Mouse (Mus musculus): ENCODE results near the gene Rsph3b.
"Not testable (repeated sequence)": the region's sequence is repeated elsewhere in the genome, so short reads cannot be mapped to it uniquely, and the experiment has no call there.

Gene Rsph3b

DNA sequence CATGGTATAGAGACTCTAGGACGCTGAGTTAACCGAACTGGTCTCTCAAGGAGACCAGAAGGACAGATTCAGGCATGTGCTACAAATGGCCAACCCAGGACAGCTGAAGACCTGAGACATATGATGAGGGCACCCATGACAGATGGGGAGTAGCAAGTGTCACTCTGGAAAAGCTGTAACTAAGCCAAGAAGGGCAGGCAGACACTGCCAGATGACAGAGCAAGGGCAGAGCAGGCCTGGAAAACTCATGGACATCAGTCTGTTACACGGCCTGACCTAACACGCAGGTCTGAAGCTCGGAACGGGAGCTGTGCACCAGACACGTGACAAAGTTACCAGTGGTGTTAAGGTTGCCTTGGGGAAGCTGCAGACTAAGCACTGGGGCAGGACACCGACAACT lies 10.4 kb upstream of the Rsph3b start:
- DNase-seq (ENCODE audit: low spot score) = not testable (repeated sequence)

DNA sequence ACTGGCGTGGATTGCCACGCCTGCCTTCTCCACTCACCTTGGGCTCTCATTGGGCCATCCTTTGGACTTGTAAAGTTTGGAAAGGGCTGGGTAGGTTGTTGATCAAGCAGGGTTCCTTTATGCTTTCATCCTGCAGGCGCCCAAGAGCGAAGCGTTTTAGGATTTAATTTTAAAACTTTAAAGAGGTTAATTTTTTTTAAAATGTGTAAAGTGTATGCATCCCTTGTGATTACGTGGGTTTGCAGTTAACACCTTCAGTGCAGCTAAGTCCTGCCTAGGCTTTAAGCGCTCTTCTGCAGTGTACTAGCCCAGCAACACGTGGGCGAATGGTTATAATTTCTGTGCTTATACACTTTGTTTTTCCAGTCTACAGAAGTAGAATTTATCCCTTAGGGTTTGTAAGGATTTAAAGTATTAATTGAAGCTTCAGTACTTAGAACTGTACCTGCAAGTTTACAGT lies 317 bp upstream of the Rsph3b start:
- DNase-seq (ENCODE audit: low spot score) = not testable (repeated sequence)

DNA sequence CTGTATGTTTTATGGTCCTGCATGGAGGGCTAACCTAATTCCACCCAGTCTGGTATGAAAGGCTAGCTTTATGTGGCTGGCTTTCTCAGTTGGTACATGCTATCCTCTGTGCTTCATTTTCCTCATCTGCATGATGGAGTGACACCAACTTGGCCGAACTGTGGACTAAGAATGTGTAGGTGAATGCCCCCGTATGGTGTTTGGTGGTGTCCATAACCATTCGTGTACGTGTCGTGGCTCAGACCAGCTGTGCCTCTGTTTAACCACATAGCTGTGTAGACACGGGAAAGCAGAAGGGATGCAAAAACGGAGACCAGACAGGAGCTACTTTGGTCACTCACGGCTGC lies 872 bp downstream of the Rsph3b start:
- not testable (repeated sequence) for DNase-seq (ENCODE audit: low spot score)

DNA sequence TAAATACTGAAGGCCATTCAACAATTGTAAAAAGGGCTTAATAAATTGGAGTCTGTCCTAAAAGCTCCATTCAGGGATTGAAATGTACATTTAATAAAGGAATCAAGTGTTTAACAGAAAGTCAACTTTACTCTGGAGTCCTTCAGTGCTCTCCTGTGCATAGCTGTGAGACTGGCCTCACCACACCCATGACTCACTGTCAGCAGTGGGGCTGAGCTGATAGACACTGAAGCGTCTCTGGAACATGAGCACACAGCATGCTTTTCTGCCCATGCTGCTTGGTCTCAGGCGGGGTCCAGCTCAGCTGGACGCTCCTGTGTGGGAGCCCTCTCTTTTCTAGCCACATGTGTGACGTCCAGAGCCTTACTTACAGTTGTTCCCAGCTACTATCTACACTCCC lies 5.9 kb downstream of the Rsph3b start:
- DNase-seq (ENCODE audit: low spot score) = not testable (repeated sequence)

DNA sequence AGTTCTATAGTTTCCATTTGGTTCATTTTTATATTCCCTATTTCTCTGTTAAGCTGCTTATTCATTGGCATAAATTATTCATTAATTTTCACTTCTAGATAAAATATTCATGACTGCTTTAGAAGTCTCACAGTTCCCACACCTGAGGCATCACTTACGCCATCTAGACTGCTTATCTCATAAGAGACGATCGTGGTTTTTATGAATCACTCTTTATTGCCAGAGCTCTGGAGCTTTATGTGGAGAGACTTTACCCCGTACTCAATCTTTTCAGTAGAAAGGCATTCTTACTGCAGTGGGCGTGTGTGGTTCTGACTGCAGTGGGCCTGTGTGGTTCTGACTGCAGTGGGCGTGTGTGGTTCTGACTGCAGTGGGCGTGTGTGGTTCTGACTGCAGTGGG lies 16.9 kb downstream of the Rsph3b start:
- DNase-seq (ENCODE audit: low spot score) = not testable (repeated sequence)

DNA sequence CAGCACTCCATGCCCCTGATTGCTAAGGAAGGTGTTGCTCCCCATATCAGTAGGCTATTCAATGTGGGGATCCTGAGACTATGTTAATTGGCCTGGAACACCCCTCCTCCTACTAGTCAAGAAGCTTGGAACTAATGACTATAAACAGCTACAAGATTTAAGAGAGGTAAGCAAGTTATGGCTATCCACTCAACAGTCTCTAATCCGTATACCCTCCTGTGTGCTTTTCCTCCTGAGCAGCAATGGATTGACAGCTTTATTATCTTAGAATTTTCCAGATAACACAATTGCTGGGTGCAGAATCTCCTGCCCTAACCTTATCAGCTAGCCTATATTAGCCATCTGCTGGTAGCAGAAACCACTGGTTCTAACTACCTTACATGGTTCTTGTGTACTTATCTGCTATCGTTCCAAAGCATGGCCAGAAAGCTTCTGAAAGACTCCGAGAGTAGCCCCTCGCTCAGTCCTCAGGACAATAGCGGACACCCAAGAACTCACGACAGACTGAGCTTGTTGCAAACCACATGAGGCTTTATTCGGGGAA lies 28.1 kb downstream of the Rsph3b start:
- DNase-seq (ENCODE audit: low spot score) = not testable (repeated sequence)

DNA sequence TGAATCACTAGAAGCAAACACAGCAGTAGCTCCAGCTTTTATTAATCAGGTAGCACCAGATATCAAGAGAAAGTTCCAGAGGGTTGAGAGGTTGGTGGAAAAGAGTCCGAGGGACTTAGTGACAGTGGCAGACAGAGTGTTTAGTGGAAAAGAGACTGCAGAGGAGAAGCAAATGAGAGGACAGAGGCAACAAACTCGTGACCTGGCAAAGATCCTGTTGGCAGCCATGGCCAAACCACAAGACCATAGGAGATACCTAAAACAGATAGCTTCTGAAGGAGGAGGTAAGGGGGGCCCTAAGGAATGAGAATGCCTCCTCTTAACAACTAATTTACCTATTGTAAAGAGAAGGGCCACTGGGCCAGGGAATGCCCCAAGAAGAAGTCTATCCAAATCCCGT lies 29.1 kb downstream of the Rsph3b start:
- DNase-seq (ENCODE audit: low spot score) = not testable (repeated sequence)

DNA sequence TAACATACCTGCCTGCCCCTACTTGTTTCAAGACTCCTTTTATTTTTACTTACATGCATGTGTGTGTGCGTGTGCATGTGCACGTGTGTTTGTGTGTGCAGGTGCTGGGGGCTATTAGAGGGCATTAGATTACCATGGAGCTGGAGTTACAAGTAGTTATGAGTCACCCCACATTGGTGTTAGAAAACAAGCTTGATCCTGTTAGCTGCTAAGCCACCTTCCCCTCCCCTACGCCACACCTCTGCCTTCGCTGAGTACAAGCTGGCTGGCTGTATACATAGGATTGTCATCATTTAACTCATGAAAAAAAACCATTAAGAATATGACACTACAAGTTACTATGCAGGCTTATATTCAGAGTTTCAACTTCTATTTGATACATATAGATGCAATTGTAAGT lies 33.2 kb downstream of the Rsph3b start:
- DNase-seq (ENCODE audit: low spot score) = not testable (repeated sequence)

DNA sequence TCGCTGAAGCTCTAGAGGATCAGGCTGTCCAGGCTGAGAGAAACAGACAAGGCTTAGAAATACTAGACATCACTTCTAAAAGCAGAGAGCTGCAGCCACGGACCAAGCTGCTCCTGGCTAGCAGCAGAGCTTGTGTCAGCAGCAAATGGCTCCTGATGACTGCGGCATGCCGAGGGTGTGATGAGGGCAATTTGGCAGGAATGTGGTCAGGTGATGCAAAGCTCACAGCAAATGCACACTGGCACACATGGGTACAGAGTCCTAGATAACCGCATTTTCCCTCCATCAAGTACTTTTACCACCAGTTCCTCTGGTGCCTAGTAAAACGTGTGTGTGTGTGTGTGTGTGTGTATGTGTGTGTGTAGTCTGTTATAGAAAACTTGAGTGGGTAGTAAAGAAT lies 34.4 kb downstream of the Rsph3b start:
- not testable (repeated sequence) for DNase-seq (ENCODE audit: low spot score)

DNA sequence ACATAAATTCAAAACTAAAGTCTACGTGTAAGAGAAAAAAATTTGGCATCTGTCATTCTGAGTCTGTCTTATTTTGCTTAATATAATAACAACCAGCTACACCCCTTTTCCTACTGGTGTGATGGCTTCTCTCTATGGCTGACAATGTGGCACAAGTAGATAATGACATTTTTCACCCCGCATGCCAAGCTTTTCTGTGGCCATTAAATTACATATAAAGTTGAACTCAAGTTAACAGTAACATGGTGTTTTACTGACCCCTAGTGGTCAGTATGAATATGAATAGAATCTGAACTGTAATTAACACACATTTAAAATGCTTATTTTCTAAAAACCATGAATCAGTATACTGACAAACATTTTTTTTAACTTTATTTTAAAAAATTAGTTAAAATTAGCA lies 48.1 kb downstream of the Rsph3b start:
- DNase-seq (ENCODE audit: low spot score) = not testable (repeated sequence)

DNA sequence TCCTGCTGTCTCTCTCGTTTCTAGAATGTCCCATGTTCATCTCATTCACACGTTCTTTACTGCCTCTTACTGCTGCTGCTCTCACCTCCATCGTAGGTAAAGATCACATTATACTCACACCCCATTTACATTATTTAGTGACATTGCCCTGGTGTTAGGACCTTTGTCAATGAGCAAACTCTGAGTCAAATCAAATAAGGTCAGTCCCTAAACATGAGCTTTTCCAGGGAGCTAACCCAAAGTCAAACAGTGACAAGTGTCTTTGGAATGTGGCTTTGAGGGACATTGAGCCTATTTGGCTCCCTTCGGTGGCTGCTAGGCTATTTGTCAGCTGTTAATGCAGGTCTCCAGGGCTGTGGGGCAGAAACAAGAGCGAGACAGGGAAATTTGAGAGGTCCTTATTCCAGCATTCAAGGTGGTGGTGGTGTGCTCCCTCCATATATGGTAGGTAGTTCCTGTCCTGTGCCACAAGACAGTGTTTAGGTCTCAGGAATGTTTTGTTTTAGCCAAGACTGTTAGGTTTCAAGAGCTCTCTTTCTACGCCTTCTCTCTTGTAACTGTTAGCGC lies 50.4 kb downstream of the Rsph3b start:
- not testable (repeated sequence) for DNase-seq (ENCODE audit: low spot score)

DNA sequence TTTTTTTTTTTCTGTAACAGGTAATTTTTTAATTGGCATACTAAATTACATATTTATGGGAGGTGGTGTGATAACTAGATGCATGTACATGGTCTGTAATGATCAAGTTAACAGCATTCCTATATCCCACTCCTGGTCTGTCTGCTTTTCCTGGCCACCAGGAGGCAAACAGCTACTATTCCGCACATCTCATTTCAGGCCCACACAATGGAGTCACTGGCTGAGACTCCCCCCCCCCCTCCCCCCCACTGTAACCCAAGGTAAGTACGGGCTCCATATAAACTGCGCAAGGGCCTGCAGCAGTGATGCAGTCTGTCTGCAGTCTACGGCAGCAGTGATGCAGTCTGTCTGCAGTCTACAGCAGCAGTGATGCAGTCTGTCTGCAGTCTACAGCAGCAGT lies 51.7 kb downstream of the Rsph3b start:
- no peak for DNase-seq (ENCODE audit: low spot score)

DNA sequence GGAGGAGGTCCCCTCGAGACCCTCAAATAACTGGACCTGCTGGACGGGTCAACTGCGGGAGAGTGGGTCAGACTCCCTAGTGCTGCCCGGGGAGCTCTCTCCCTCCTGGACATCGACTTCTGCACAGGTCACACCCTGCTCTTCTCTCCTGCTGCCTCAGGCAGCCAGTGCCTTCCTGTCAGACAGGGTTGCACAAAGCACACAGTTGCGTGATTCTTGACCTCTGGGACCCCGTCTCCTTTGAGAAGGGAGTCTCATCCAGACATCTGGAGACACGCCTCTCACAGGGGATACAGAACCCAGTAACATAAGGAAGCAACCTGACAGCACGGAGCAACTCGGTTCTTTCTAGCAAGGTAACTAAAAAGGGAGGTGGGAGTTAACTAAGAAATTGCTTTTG lies 55.1 kb downstream of the Rsph3b start:
- no peak for DNase-seq (ENCODE audit: low spot score)

DNA sequence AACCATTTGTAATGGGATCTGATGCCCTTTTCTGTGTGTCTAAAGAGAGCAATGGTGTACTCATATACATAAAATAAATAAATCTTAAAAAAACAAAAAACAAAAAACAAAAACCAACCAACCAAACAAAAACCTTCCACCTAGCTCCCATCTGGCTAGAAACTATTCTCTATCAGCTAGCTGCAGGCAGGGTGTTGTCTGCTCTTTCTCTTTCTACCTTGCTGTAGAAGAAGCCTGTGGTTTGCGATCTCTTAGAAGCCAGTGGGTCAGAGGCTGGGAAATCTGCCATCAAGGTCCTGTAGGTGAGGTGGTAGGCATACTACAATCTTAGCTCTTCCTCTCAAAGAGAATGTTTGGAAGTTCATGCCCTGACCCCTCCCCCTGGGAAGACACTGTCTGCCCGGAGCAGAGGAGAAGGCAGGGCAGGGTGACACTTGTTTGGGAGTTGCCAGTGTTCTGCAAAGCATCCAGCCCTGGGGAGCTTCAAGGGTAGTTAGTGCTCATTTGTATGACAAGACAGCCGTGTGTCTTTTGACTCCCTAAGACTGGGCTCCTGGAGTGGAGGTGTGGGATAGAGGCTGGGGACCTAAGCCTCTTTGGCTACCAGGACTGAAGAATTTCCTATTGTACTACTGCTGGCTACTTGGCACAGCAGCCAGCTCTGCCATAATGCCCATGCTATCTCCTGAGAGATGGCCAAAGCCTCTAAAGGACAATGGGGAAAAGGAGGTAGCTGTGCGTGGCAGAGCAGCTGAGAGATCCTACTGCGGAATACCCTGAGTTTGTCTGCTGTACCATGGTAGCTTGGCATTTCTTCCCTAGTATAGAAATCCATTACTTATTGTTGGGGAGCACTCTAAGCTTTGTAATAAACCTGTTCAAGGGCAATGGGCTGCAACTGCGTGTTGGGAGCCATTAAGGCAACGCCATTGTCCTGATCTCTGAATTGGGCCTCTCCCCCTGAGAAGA lies 56.2 kb downstream of the Rsph3b start:
- peak; percentile 10 for DNase-seq (ENCODE audit: low spot score)

DNA sequence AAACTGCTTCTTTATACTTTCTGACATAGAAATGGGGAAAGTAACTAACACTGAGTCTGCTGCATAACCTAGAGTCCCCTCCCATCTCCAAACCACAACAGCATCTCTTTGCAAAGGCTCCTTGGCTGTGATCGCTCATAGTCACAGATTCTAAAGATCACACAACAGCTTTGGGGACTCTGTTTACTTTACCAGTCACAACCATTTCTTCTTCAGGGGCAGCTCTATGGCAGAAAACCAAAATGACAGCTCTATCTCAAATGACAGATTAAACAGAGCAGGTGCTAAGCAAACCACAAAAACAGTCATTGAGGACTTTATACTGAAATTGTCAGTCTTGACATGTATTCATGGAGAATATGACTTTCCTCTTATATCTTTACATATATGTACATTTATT lies 62.0 kb downstream of the Rsph3b start:
- no peak for DNase-seq (ENCODE audit: low spot score)

DNA sequence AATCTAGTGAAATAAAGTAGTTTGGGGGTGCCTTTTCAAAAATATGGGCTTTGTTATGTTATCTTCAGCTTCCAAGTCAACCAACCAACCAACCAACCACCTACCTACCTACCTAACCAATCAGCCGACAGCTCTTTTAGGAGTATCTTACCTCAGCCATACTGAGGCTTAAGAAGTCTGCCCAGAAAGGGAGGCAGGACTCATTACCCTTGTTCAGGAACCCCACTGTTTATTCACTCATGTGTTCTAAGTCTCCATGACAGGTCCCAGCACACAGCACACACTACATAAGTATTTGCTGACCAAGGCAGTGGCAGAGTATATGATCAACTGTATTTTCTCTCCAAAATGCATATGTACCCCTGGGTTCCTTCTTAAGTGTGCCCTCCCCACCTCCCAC lies 64.0 kb downstream of the Rsph3b start:
- DNase-seq (ENCODE audit: low spot score) = no peak

DNA sequence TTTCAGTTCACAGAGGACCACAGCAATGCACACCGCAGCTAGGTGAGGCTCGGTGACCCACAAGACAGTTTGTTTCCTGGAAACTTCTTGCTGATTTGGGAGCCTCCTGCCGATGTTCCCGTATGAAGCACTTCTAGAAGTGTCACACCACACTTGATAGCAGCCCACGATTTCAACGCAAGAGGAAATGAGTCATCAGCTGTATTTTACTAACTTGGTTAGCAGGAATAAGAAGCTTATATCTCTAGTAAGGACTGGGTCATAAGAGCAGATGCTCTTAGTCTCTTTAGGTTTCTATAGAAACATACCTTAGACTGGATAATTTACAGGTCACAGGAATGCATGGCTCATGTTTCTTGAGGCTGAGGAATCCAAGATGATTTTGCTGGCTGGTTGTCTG lies 67.2 kb downstream of the Rsph3b start:
- no peak for DNase-seq (ENCODE audit: low spot score)

DNA sequence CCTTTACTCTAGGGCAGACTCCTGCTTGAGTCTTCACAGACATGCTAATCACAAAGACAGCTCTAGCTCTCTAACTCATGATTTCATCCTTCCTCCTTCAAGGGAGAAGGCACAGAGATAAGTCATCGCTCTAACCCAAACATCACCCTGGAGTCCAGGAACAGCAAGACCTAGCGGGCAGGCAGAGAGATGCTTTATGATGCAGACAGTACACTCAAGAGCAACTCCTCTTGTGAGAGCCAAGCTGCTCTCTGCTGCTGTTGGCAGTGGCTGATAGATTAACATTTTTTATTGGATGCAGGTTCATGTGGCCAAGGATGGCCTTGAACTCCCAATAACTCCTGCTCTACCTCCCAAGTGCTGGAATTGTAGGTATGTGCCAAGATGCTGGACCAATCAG lies 77.1 kb downstream of the Rsph3b start:
- no peak for DNase-seq (ENCODE audit: low spot score)

DNA sequence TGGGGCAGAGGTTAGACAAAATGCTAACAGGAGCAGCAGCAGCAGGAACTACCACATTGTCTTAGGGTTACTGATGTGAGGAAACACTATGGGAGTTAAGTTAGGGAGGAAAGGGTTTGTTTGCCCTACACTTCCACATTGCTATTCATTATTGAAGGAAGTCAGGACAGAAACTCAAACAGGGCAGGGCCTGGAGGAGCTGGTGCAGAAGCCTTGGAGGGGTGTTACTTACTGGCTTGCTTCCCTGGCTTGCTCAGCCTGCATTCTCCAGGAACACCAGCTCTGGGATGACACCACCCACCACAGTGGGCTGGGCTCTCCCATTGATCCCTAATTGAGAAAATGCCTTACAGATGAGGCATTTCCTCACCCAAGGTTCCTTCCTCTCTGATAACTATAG lies 79.7 kb downstream of the Rsph3b start:
- DNase-seq (ENCODE audit: low spot score) = no peak

DNA sequence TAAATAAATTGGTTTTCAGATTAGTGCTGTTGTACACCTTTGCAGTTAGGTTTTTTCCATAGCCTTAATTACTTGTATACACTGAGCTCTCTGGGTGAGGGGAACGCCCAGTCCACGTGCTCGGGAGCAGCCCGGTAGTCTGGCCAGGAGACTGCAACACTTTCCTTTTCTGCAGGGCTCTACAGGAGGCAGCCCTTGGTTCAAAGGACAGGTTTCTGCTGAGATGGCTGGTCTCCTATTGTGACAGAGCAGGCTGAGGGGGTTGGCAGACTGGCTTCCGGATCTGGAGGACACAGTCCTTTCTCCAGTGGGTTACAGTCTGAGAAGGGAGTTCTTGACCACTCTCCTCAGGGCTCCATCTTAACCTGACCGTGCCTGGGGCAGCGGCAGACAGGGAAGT lies 80.7 kb downstream of the Rsph3b start:
- no peak for DNase-seq (ENCODE audit: low spot score)

DNA sequence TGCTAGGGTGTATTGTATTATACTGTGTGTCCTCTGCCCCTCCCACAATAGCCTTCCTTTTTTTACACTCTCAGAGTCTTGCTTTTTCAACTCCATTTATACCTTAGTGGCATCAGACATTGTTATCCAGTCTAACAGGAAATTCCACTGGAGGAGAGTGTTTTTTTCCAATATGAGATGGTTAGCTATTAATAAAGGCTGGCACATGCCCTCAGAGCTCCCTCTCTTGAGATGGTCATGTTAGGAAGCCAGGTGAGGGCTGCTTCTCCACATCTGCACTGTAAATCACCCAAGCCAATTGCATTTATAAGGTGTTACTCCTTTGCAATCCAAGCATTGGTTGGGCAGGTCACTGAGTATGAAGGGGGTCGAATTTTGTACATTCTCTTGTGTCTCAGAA lies 81.9 kb downstream of the Rsph3b start:
- no peak for DNase-seq (ENCODE audit: low spot score)

DNA sequence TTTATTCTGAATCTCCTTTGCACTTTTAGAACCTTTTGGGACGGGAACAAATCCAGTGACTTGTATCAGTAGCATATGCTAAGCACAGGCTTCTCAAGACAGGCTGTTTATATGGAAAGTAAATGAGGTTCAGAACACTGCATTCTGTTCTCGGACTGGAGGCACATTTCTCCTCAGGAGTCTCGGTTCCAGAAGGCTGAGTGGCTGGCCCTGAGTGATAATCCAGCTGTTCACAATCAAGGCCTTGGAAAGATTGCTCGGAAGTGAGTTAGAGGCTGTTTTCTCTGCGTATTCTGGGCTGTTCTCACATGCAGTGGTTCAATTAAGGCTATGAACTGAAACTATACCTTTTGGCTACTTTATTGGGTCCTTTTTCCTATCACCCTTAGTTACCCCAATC lies 82.9 kb downstream of the Rsph3b start:
- DNase-seq (ENCODE audit: low spot score) = no peak

DNA sequence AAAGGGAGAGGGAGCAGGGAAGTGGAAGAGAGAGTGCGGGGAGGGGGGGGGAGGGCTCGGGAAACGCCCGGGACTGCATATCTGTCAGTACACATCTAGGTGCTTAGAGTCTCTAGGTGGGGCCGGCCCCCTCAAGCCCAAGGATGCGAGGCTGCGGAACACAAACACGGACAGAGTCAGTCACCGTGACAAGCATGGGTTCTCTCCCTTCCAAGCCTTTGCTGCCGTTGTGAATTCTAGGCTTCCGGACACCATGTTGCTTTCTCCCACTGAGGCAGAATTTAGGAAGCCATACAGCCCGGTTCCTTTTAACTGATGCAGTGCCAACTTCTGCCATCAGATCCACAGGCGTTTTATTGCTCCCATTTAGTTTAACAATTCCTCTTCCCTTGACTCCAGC lies 83.6 kb downstream of the Rsph3b start:
- DNase-seq (ENCODE audit: low spot score) = no peak

All from c-Kit-positive CD71-positive TER-119-positive erythroid progenitor cells, embryonic 14.5 days (primary cell).